Mouse (Mus musculus) T-helper 17 cell (primary cell): Measurements from ENCODE around the gene Alpk1.

ENCODE experiments used
- in situ Hi-C, 2 experiments: fragments of 300-600 bp; cut with MboI, MseI; formaldehyde crosslinking; loops; 1 replicate in 1 of 2; 2 replicates in 1 of 2; pipeline ENCODE4 v1.15.1; 2025; ENCODE audit warnings: high pct_unique_total_duplicates in 2 of 2

Gene Alpk1

GRCm38 (mm10) chr3:127780021-127780644, at the start of gene Alpk1:
Alpk1 (minus strand) TSS chr3:127780527.
- in situ Hi-C loops: no loop called here

GRCm38 (mm10) chr3:127827123-127827522, 46.8 kb upstream of the Alpk1 start:
- in situ Hi-C loops: loop anchor here in 1 of 2 experiments (25.0 kb wide), 1 partner anchor 1385 kb away; no protein-coding TSS in a partner anchor

- in situ Hi-C loops: loop anchor here in 1 of 2 experiments (25.0 kb wide), 1 partner anchor 1386 kb away; no protein-coding TSS in a partner anchor
Observed at GRCm38 (mm10) chr3:127826503-127826902, 46.2 kb upstream of the Alpk1 start.

- in situ Hi-C loops: no loop called here
Observed at GRCm38 (mm10) chr3:127823886-127824863, 43.8 kb upstream of the Alpk1 start.

GRCm38 (mm10) chr3:127821209-127821608, 40.9 kb upstream of the Alpk1 start:
- in situ Hi-C loops: no loop called here

GRCm38 (mm10) chr3:127820400-127820799, 40.1 kb upstream of the Alpk1 start:
- in situ Hi-C loops: no loop called here

- in situ Hi-C loops: no loop called here
Observed at GRCm38 (mm10) chr3:127818694-127819663, 38.7 kb upstream of the Alpk1 start.

- in situ Hi-C loops: no loop called here
Observed at GRCm38 (mm10) chr3:127817120-127817683, 36.9 kb upstream of the Alpk1 start.

GRCm38 (mm10) chr3:127809103-127809502, 28.8 kb upstream of the Alpk1 start:
- in situ Hi-C loops: loop anchor here in 1 of 2 experiments (10.0 kb wide), 1 partner anchor 1924 kb away; no protein-coding TSS in a partner anchor

GRCm38 (mm10) chr3:127807846-127808245, 27.5 kb upstream of the Alpk1 start:
- in situ Hi-C loops: loop anchor here in 1 of 2 experiments (10.0 kb wide), 1 partner anchor 1923 kb away; no protein-coding TSS in a partner anchor

- in situ Hi-C loops: loop anchor here in 1 of 2 experiments (10.0 kb wide), 1 partner anchor 1921 kb away; no protein-coding TSS in a partner anchor
Observed at GRCm38 (mm10) chr3:127805991-127806390, 25.7 kb upstream of the Alpk1 start.

GRCm38 (mm10) chr3:127805071-127805470, 24.7 kb upstream of the Alpk1 start:
- in situ Hi-C loops: loop anchor here in 1 of 2 experiments (10.0 kb wide), 1 partner anchor 1920 kb away; no protein-coding TSS in a partner anchor

- in situ Hi-C loops: loop anchor here in 1 of 2 experiments (10.0 kb wide), 1 partner anchor 1920 kb away; no protein-coding TSS in a partner anchor
Observed at GRCm38 (mm10) chr3:127804439-127804838, 24.1 kb upstream of the Alpk1 start.

- in situ Hi-C loops: loop anchor here in 1 of 2 experiments (10.0 kb wide), 1 partner anchor 1918 kb away; no protein-coding TSS in a partner anchor
Observed at GRCm38 (mm10) chr3:127802814-127803213, 22.5 kb upstream of the Alpk1 start.

GRCm38 (mm10) chr3:127801162-127801561, 20.8 kb upstream of the Alpk1 start:
- in situ Hi-C loops: loop anchor here in 1 of 2 experiments (10.0 kb wide), 1 partner anchor 1916 kb away; no protein-coding TSS in a partner anchor

- in situ Hi-C loops: no loop called here
Observed at GRCm38 (mm10) chr3:127796271-127796670, 15.9 kb upstream of the Alpk1 start.

GRCm38 (mm10) chr3:127795762-127796161, 15.4 kb upstream of the Alpk1 start:
- in situ Hi-C loops: no loop called here

- in situ Hi-C loops: no loop called here
Observed at GRCm38 (mm10) chr3:127793022-127793421, 12.7 kb upstream of the Alpk1 start.

GRCm38 (mm10) chr3:127791595-127792561, 11.6 kb upstream of the Alpk1 start:
- in situ Hi-C loops: no loop called here
